Mouse (Mus musculus): ENCODE measurements around the gene Sept8. TPM values are rescaled to one million over a fixed set of nuclear protein-coding genes. Genes with fewer than 3 reads are reported as not detected.

The Sept8 gene
- polyA plus RNA-seq, 1 experiment from 2014 or later, result 25.2 TPM

- Histone ChIP-seq H3K27me3 (replicated peaks) (peaks cover 18% of the 10 kb centered on the region), H3K36me3 (no peaks in the 10 kb centered on the region), H3K4me1 (no peaks in the 10 kb centered on the region), H3K4me3 (no peak overlapping the region), H3K9me3 (no peaks in the 10 kb centered on the region), H3K27ac (no peak overlapping the region), H3K9ac (no peak overlapping the region), H3K4me2 (replicated peaks) (no peak overlapping the region)
- ATAC-seq (ENCODE audit: low FRiP score, low read depth), result no peak
- WGBS, result 82% methylated on average over 8 of the region's 8 CpGs
Observed at GRCm38 (mm10) chr11:53502039-53502765, 16.9 kb upstream of the Sept8 start.

- 85% methylated on average over 5 of the region's 5 CpGs for WGBS
- Histone ChIP-seq H3K9ac (no peak overlapping the region), H3K27ac (no peak overlapping the region), H3K27me3 (replicated peaks) (peaks cover 11% of the 10 kb centered on the region; the same call in 1 of the 2 replicates), H3K4me3 (no peak overlapping the region), H3K36me3 (no peaks in the 10 kb centered on the region), H3K4me2 (replicated peaks) (no peak overlapping the region), H3K4me1 (no peaks in the 10 kb centered on the region), H3K9me3 (no peaks in the 10 kb centered on the region)
- no peak for ATAC-seq (ENCODE audit: low FRiP score, low read depth)
Observed at GRCm38 (mm10) chr11:53503738-53504137, 15.3 kb upstream of the Sept8 start.

DNA sequence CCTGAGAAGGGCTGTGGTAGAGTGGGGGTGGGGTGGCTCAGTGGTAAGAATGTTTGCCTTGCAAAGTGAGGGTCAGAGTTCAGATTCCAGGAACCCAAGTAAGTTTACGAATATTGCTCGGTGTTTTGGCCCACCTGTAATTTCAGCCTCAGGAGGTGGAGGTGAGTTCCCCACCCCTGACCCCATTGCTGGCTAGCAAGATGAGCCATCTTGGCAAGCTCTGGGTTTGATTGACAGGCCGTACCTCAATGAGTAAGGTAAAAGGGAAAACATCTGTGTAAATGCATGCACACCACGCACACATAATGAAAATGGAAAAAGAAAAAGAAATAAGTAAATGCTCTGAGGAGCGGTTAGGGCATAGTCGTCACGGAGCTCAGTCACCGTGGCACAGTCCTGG, 14.7 kb upstream of the Sept8 start:
- ATAC-seq (ENCODE audit: low FRiP score, low read depth), result no peak
- Histone ChIP-seq H3K9me3 (no peaks in the 10 kb centered on the region), H3K4me3 (no peak overlapping the region), H3K27me3 (replicated peaks) (peaks cover 11% of the 10 kb centered on the region; the same call in 1 of the 2 replicates), H3K9ac (no peak overlapping the region), H3K4me2 (replicated peaks) (no peak overlapping the region), H3K36me3 (no peaks in the 10 kb centered on the region), H3K27ac (no peak overlapping the region), H3K4me1 (no peaks in the 10 kb centered on the region)
- 95% methylated on average over 8 of the region's 8 CpGs for WGBS

- Histone ChIP-seq H3K4me3 (no peak overlapping the region), H3K27me3 (replicated peaks) (peaks cover 11% of the 10 kb centered on the region; the same call in 1 of the 2 replicates), H3K9me3 (no peaks in the 10 kb centered on the region), H3K27ac (no peak overlapping the region), H3K4me1 (no peaks in the 10 kb centered on the region), H3K4me2 (replicated peaks) (no peak overlapping the region), H3K36me3 (no peaks in the 10 kb centered on the region), H3K9ac (no peak overlapping the region)
- WGBS, result 49% methylated on average over 5 of the region's 5 CpGs
- no peak for ATAC-seq (ENCODE audit: low FRiP score, low read depth)
Observed at GRCm38 (mm10) chr11:53505026-53505663, 13.9 kb upstream of the Sept8 start.

- no peak overlapping the region for H3K27ac ChIP-seq
- no peak overlapping the region for H3K9ac ChIP-seq
- no peak overlapping the region for H3K4me2 ChIP-seq (replicated peaks)
- H3K36me3 ChIP-seq, result no peaks in the 10 kb centered on the region
- H3K4me1 ChIP-seq, result no peaks in the 10 kb centered on the region
- H3K4me3 ChIP-seq, result no peak overlapping the region
- no peak for ATAC-seq (ENCODE audit: low FRiP score, low read depth)
- WGBS, result 88% methylated on average over 9 of the region's 9 CpGs
- H3K27me3 ChIP-seq (replicated peaks), result no peaks in the 10 kb centered on the region
- no peaks in the 10 kb centered on the region for H3K9me3 ChIP-seq
Observed at GRCm38 (mm10) chr11:53507098-53507805, 11.8 kb upstream of the Sept8 start.

- no peak overlapping the region for H3K4me2 ChIP-seq (replicated peaks)
- no peak overlapping the region for H3K9ac ChIP-seq
- H3K27ac ChIP-seq, result no peak overlapping the region
- ATAC-seq (ENCODE audit: low FRiP score, low read depth), result no peak
- H3K27me3 ChIP-seq (replicated peaks), result no peaks in the 10 kb centered on the region
- no peak overlapping the region for H3K4me3 ChIP-seq
- H3K4me1 ChIP-seq, result no peaks in the 10 kb centered on the region
- H3K9me3 ChIP-seq, result no peaks in the 10 kb centered on the region
- H3K36me3 ChIP-seq, result no peaks in the 10 kb centered on the region
- 67% methylated on average over 7 of the region's 7 CpGs for WGBS
Observed at GRCm38 (mm10) chr11:53508152-53508551, 10.9 kb upstream of the Sept8 start.

- WGBS, result 61% methylated on average over 3 of the region's 3 CpGs
- Histone ChIP-seq H3K4me1 (no peaks in the 10 kb centered on the region), H3K36me3 (no peaks in the 10 kb centered on the region), H3K9ac (no peak overlapping the region), H3K4me2 (replicated peaks) (no peak overlapping the region), H3K27ac (no peak overlapping the region), H3K27me3 (replicated peaks) (no peaks in the 10 kb centered on the region), H3K9me3 (no peaks in the 10 kb centered on the region), H3K4me3 (no peak overlapping the region)
- ATAC-seq (ENCODE audit: low FRiP score, low read depth), result no peak
Observed at GRCm38 (mm10) chr11:53508591-53508990, 10.5 kb upstream of the Sept8 start.

DNA sequence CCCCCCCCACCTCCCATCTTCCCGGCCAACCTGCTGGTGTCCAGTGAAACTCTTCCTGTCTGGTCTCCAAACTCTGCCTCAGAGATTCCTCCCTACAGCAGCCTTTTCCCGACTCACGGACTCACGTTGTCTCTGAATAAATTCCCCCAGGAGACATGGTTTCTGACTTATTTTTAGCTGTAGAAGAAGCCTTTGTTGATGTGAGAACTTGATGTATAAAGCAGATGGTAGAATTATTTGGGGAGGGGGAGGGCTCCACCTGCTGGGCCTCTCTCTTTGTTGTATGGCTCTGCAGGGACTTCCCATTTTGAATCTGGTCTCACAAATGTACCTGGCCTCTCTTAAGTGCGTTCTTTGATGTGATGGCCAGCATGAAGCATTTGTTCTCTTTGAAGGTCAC, 8.7 kb upstream of the Sept8 start:
- no peaks in the 10 kb centered on the region for H3K36me3 ChIP-seq
- H3K27me3 ChIP-seq (replicated peaks), result no peaks in the 10 kb centered on the region
- no peaks in the 10 kb centered on the region for H3K4me1 ChIP-seq
- H3K4me2 ChIP-seq (replicated peaks), result no peak overlapping the region
- H3K27ac ChIP-seq, result no peak overlapping the region
- ATAC-seq (ENCODE audit: low FRiP score, low read depth), result no peak
- no peaks in the 10 kb centered on the region for H3K9me3 ChIP-seq
- no peak overlapping the region for H3K9ac ChIP-seq
- no peak overlapping the region for H3K4me3 ChIP-seq
- WGBS, result 51% methylated on average over 5 of the region's 5 CpGs

GRCm38 (mm10) chr11:53516775-53517627, 2.1 kb upstream of the Sept8 start:
- Histone ChIP-seq H3K36me3 (no peaks in the 10 kb centered on the region), H3K4me2 (replicated peaks) (no peak overlapping the region), H3K27me3 (replicated peaks) (0 out of 2 replicates have a peak, but pooled peaks cover 7% of the 10 kb centered on the region), H3K4me3 (no peak overlapping the region), H3K9me3 (no peaks in the 10 kb centered on the region), H3K27ac (no peak overlapping the region), H3K9ac (no peak overlapping the region), H3K4me1 (peaks cover 19% of the 10 kb centered on the region)
- ATAC-seq (ENCODE audit: low FRiP score, low read depth), result no peak
- WGBS, result 55% methylated on average over 8 of the region's 8 CpGs

DNA sequence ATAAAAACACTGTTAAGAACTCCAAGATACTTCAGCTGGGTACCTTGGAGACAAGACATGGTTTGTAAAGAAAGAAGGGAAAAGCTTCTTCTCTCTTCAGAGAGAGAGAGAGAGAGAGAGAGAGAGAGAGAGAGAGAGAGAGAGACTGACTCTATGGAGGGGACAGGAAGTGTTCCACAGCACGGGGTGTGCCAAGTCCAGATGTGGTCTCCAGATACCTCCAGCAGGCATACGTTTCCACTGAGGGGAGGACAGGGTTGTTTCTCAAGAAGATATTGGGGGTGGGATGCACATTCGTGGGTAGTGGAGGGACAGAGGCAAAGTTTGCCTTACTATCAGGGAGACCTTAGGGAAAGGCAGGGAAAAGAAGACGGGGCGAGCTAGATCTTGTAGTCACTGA, 298 bp upstream of the Sept8 start:
- Histone ChIP-seq H3K9me3 (no peaks in the 10 kb centered on the region), H3K36me3 (no peaks in the 10 kb centered on the region), H3K27ac (no peak overlapping the region), H3K27me3 (replicated peaks) (0 out of 2 replicates have a peak, but pooled peaks cover 7% of the 10 kb centered on the region), H3K4me3 (no peak overlapping the region), H3K9ac (no peak overlapping the region), H3K4me1 (peaks cover 29% of the 10 kb centered on the region), H3K4me2 (replicated peaks) (no peak overlapping the region)
- 52% methylated on average over 5 of the region's 5 CpGs for WGBS
- ATAC-seq (ENCODE audit: low FRiP score, low read depth), result no peak

DNA sequence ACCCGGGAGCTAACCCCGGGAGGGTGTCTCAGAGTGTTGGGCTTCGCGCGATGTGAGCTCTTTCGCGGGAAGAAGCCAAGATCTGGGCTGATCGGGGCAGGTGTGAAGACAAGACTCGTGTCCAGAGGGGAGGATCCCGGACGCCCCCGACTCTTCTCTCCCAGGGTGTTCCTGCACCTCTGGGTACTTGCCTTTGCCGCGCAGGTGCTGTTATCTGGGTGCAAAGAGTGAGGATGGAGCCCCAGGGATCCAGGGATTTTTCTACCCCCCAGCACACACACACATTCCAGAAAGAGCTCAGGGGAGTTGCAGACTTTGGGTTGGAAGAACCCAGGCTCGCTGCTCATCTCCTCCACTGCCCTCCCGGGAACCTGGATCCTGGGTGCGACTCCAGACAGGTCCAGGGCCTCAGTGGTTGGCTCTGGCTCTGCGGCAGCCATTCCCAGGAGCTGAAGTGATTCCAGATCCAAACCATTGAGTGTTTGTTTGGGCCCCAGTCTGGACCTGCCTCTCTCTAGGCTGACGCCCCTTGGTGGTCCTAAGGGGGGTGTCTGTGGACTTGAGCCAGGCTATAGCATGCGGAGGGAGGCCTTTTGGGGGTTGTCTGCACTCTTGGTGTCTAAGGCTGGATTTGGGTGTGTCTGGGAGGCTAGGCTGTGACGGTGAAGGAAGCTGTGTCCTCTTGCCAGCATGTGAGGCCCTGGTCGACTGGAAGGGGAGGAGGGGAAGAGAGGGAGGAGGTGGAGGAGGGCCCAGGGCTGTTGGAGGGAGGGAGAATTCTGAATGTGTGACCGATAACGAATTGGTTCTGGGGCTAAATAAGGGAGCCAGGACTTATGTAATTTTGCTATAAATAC, 1.3 kb downstream of the Sept8 start:
- no peak overlapping the region for H3K27ac ChIP-seq
- peak; percentile 54 for ATAC-seq (ENCODE audit: low FRiP score, low read depth)
- peaks cover 29% of the 10 kb centered on the region for H3K4me1 ChIP-seq
- H3K36me3 ChIP-seq, result no peaks in the 10 kb centered on the region
- H3K9ac ChIP-seq, result peak overlapping the region; percentile 88
- H3K4me2 ChIP-seq (replicated peaks), result peak overlapping the region; percentile 82
- H3K27me3 ChIP-seq (replicated peaks), result 0 out of 2 replicates have a peak, but pooled peaks cover 7% of the 10 kb centered on the region
- peak overlapping the region; percentile 81 for H3K4me3 ChIP-seq
- no peaks in the 10 kb centered on the region for H3K9me3 ChIP-seq
- 3% methylated on average over 24 of the region's 24 CpGs for WGBS
